ENCODE assay signal across 6 mouse cellular contexts in the genomic region with DNA sequence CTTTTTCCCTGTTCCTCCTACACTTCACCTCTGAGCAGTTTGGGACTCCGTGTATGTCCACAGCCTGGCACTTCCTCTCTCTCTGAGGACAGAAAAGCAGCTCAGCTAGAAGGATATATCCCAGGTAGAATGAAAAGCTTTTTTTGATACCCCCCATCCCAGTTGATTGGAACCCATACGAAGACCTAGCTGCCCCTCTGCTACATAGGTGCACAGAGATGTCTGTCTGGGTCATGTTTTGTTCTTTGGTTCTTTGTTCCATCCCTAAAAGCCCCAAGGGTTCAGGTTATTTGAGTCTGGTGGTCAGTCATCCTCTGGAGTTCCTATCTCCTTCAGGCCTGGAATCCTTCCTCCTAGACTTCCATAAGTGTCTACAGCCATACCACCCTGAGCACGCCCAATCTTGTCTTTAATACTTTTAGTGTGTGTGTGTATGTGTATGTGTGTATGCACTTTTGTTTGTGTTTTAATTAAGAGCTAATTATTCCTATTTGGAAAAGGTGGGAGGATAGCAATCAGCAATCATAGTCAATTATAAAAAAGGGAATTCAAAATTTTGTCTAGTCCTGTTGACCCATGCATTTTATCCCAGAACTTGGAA.
A peak's percentile ranks its signal among the peaks of the same experiment; 100 is the strongest.
DNase-seq lines count a peak whose midpoint lies in the region; ATAC-seq lines count a peak whose summit lies in the region.
"Not testable (repeated sequence)": the region's sequence is repeated elsewhere in the genome, so short reads cannot be mapped to it uniquely, and the experiment has no call there.

No protein-coding gene starts in this region.

- H3K4me3 ChIP-seq in embryonic facial prominence, embryonic 15.5 days (replicated peaks); heart, embryonic 11.5 days (ENCODE audit: low read depth, low read length); hindbrain, embryonic 13.5 days; limb, embryonic 11.5 days (ENCODE audit: low read depth, low read length); midbrain, embryonic 12.5 days; stomach, embryonic 15.5 days (replicated peaks): not testable (repeated sequence)

- not testable (repeated sequence) for H3K9ac ChIP-seq in embryonic facial prominence, embryonic 15.5 days; heart, embryonic 11.5 days (ENCODE audit: low read depth, low read length); hindbrain, embryonic 13.5 days; limb, embryonic 11.5 days (ENCODE audit: low read length); midbrain, embryonic 12.5 days (replicated peaks); stomach, embryonic 15.5 days

- WGBS in embryonic facial prominence, embryonic 15.5 days: 62% methylated on average over 3 of the region's 3 CpGs
- WGBS in heart, embryonic 11.5 days (ENCODE audit: insufficient replicate concordance): 61% methylated on average over 3 of the region's 3 CpGs
- 76% methylated on average over 3 of the region's 3 CpGs for WGBS in hindbrain, embryonic 13.5 days
- 73% methylated on average over 3 of the region's 3 CpGs for WGBS in limb, embryonic 11.5 days
- WGBS in midbrain, embryonic 12.5 days: 74% methylated on average over 3 of the region's 3 CpGs
- WGBS in stomach, embryonic 15.5 days: 63% methylated on average over 3 of the region's 3 CpGs

- H3K36me3 ChIP-seq in embryonic facial prominence, embryonic 15.5 days; heart, embryonic 11.5 days (ENCODE audit: control insufficient read depth, insufficient read depth, low read length); hindbrain, embryonic 13.5 days; limb, embryonic 11.5 days (ENCODE audit: control insufficient read depth, insufficient read depth, low read length); midbrain, embryonic 12.5 days; stomach, embryonic 15.5 days: not testable (repeated sequence)

- H3K9me3 ChIP-seq in embryonic facial prominence, embryonic 15.5 days (replicated peaks); heart, embryonic 11.5 days (replicated peaks; ENCODE audit: control insufficient read depth, low read length); hindbrain, embryonic 13.5 days; limb, embryonic 11.5 days (ENCODE audit: control insufficient read depth, low read length); midbrain, embryonic 12.5 days; stomach, embryonic 15.5 days: not testable (repeated sequence)

- not testable (repeated sequence) for H3K4me2 ChIP-seq in embryonic facial prominence, embryonic 15.5 days (replicated peaks); heart, embryonic 11.5 days; hindbrain, embryonic 13.5 days; limb, embryonic 11.5 days (ENCODE audit: low read depth, severe bottlenecking); midbrain, embryonic 12.5 days (replicated peaks); stomach, embryonic 15.5 days

- not testable (repeated sequence) for H3K4me1 ChIP-seq in embryonic facial prominence, embryonic 15.5 days; heart, embryonic 11.5 days (ENCODE audit: control insufficient read depth, insufficient read depth, low read length); hindbrain, embryonic 13.5 days (replicated peaks); limb, embryonic 11.5 days (ENCODE audit: control insufficient read depth, insufficient read depth, low read length); midbrain, embryonic 12.5 days; stomach, embryonic 15.5 days

- H3K27me3 ChIP-seq in embryonic facial prominence, embryonic 15.5 days; heart, embryonic 11.5 days (ENCODE audit: control insufficient read depth, insufficient read depth, low read length); hindbrain, embryonic 13.5 days; limb, embryonic 11.5 days (ENCODE audit: control insufficient read depth, insufficient read depth, low read length); midbrain, embryonic 12.5 days; stomach, embryonic 15.5 days (replicated peaks): not testable (repeated sequence)

- not testable (repeated sequence) for H3K27ac ChIP-seq in embryonic facial prominence, embryonic 15.5 days (replicated peaks); heart, embryonic 11.5 days (ENCODE audit: low read depth, low read length); hindbrain, embryonic 13.5 days; limb, embryonic 11.5 days (replicated peaks; ENCODE audit: low read depth, low read length); midbrain, embryonic 12.5 days (replicated peaks); stomach, embryonic 15.5 days

- DNase-seq in limb, embryonic 11.5 days (ENCODE audit: low spot score): not testable (repeated sequence)

- peak; percentile 51 for ATAC-seq in embryonic facial prominence, embryonic 15.5 days (ENCODE audit: insufficient number of reproducible peaks, low FRiP score, low TSS enrichment, low read depth)
- ATAC-seq in heart, embryonic 11.5 days (replicated peaks; ENCODE audit: insufficient number of reproducible peaks, low FRiP score, low TSS enrichment): 0 out of 2 replicates have a peak, but pooled peaks have one; percentile 46
- ATAC-seq in hindbrain, embryonic 13.5 days (ENCODE audit: low FRiP score): 0 out of 2 replicates have a peak, but pooled peaks have one; percentile 36
- peak; percentile 70 for ATAC-seq in limb, embryonic 11.5 days (ENCODE audit: insufficient number of reproducible peaks, low FRiP score, low TSS enrichment, low read depth)
- ATAC-seq in midbrain, embryonic 12.5 days (ENCODE audit: low FRiP score, low read depth): peak; percentile 58; the same call in 1 of the 2 replicates
- ATAC-seq in stomach, embryonic 15.5 days (ENCODE audit: insufficient read depth, low FRiP score, low read depth): peak; percentile 31; the same call in 1 of the 2 replicates
